Mouse (Mus musculus) right cerebral cortex, adult 2 months (tissue): ENCODE measurements around the gene Fam117a.

Experiments used
- DNase-seq, 2 experiments: peaks; one replicate each; pipeline ENCODE4 v3.0.0; 2021 to 2022; ENCODE audit warnings: low spot score in 2 of 2

The Fam117a gene

GRCm38 (mm10) chr11:95420880-95421435, 84.1 kb downstream of the Fam117a start:
- DNase-seq, result no peak

- no peak for DNase-seq
Observed at GRCm38 (mm10) chr11:95423505-95423904, 86.7 kb downstream of the Fam117a start.

- no peak for DNase-seq
Observed at GRCm38 (mm10) chr11:95431344-95431743, 94.5 kb downstream of the Fam117a start.
